Mouse (Mus musculus) forebrain, embryonic 12.5 days (tissue): Measurements from ENCODE around the gene Gm960. TPM values are rescaled to one million over a fixed set of nuclear protein-coding genes. Genes with fewer than 3 reads are reported as not detected.

ENCODE experiments used
- microRNA-seq: library from miRNA; unstranded; fragments of <30 nt; microRNA quantifications from one replicate; pipeline ENCODE4, GENCODE M21; 2017
- polyA plus RNA-seq: library from polyadenylated mRNA; unstranded; fragments of >200 nt; fragmentation: Nextera tagmentation; extraction: Ambion mirVana; gene quantifications from 2 replicates; pipeline ENCODE4 v1.2.1, GENCODE M21; 2016

Gene Gm960
- polyA plus RNA-seq, 1 experiment from 2014 or later = 4.5 TPM

Small RNA genes lying within 50 kb of the gene (microRNA-seq; reads per million reads assigned to microRNA genes)
- gene Mir6986 = 0.73 reads per million

Other genes with a start within 250 kb of the Gm960 start
- 1.3 and 2.7 TPM in 2 replicates for gene Syt12, start 221.2 kb downstream of the Gm960 start, polyA plus RNA-seq
- gene 2010003K11Rik, start 200.1 kb downstream of the Gm960 start, polyA plus RNA-seq = not detected in 2 replicates
- gene Pcx, start 188.2 kb downstream of the Gm960 start, polyA plus RNA-seq = 19.2 and 20.0 TPM in 2 replicates
- gene Lrfn4, start 83.0 kb downstream of the Gm960 start, polyA plus RNA-seq = 11.4 and 13.3 TPM in 2 replicates
- gene Rce1, start 73.0 kb downstream of the Gm960 start, polyA plus RNA-seq = 57.8 and 63.0 TPM in 2 replicates
- gene Sptbn2, start 12.5 kb upstream of the Gm960 start, polyA plus RNA-seq = 25.2 and 27.3 TPM in 2 replicates
- gene Rbm4b, start 57.8 kb upstream of the Gm960 start, polyA plus RNA-seq = 151 and 159 TPM in 2 replicates
- gene Rbm4, start 95.2 kb upstream of the Gm960 start, polyA plus RNA-seq = 86.4 and 95.2 TPM in 2 replicates
- 39.0 and 42.9 TPM in 2 replicates for gene Gm21992, start 112.9 kb upstream of the Gm960 start, polyA plus RNA-seq
- gene Rbm14, start 113.0 kb upstream of the Gm960 start, polyA plus RNA-seq = 120 and 133 TPM in 2 replicates
- gene Ccs, start 140.7 kb upstream of the Gm960 start, polyA plus RNA-seq = 34.6 and 37.9 TPM in 2 replicates
- gene Ccdc87, start 140.7 kb upstream of the Gm960 start, polyA plus RNA-seq = 0.19 TPM in 2 replicates
- gene Ctsf, start 156.5 kb upstream of the Gm960 start, polyA plus RNA-seq = 30.0 and 30.9 TPM in 2 replicates
- 1.2 and 1.3 TPM in 2 replicates for gene Actn3, start 179.2 kb upstream of the Gm960 start, polyA plus RNA-seq
- 17.4 and 17.5 TPM in 2 replicates for gene Zdhhc24, start 180.0 kb upstream of the Gm960 start, polyA plus RNA-seq
- gene Bbs1, start 208.0 kb upstream of the Gm960 start, polyA plus RNA-seq = 6.8 and 8.0 TPM in 2 replicates
- gene Dpp3, start 229.6 kb upstream of the Gm960 start, polyA plus RNA-seq = 159 and 170 TPM in 2 replicates
- 4.3 and 5.2 TPM in 2 replicates for gene Peli3, start 244.5 kb upstream of the Gm960 start, polyA plus RNA-seq